Mouse (Mus musculus) heart, adult 11 months (tissue): Measurements from ENCODE around the gene Plekho2.
A peak's percentile ranks its signal among the peaks of the same experiment; 100 is the strongest.

Source experiments
- DNase-seq: peaks from one replicate; pipeline ENCODE4 v3.0.0; 2022

Gene Plekho2

GRCm38 (mm10) chr9:65586406-65587269 lies 6.8 kb upstream of the Plekho2 start, which contains the start of gene Pif1:
Pif1 (plus strand) TSS chr9:65587160.
- peak; percentile 99 for DNase-seq

GRCm38 (mm10) chr9:65583045-65583444 lies 3.2 kb upstream of the Plekho2 start:
- peak; percentile 93 for DNase-seq

- DNase-seq, result peak; percentile 99
Observed at GRCm38 (mm10) chr9:65580401-65581256, 789 bp upstream of the Plekho2 start.

- peak; percentile 99 for DNase-seq
Observed at GRCm38 (mm10) chr9:65578801-65579249, 1.0 kb downstream of the Plekho2 start.

GRCm38 (mm10) chr9:65577511-65578196 lies 2.2 kb downstream of the Plekho2 start:
- DNase-seq, result peak; percentile 88

GRCm38 (mm10) chr9:65576861-65577510 lies 2.9 kb downstream of the Plekho2 start:
- DNase-seq, result peak; percentile 97

- peak; percentile 96 for DNase-seq
Observed at GRCm38 (mm10) chr9:65575393-65576196, 4.2 kb downstream of the Plekho2 start.

- DNase-seq, result peak; percentile 88
Observed at GRCm38 (mm10) chr9:65574513-65575392, 5.1 kb downstream of the Plekho2 start.

- DNase-seq, result peak; percentile 78
Observed at GRCm38 (mm10) chr9:65572837-65573236, 7.0 kb downstream of the Plekho2 start.

GRCm38 (mm10) chr9:65569491-65569971 lies 10.3 kb downstream of the Plekho2 start:
- peak; percentile 99 for DNase-seq

- peak; percentile 97 for DNase-seq
Observed at GRCm38 (mm10) chr9:65568787-65569186, 11.1 kb downstream of the Plekho2 start.

GRCm38 (mm10) chr9:65564698-65565097 lies 15.1 kb downstream of the Plekho2 start:
- DNase-seq, result no peak

- DNase-seq, result peak; percentile 87
Observed at GRCm38 (mm10) chr9:65563073-65563472, 16.8 kb downstream of the Plekho2 start.

- peak; percentile 99 for DNase-seq
Observed at GRCm38 (mm10) chr9:65562081-65562506, 17.7 kb downstream of the Plekho2 start.

- DNase-seq, result peak; percentile 99
Observed at GRCm38 (mm10) chr9:65561016-65561415, 18.8 kb downstream of the Plekho2 start.

- no peak for DNase-seq
Observed at GRCm38 (mm10) chr9:65558806-65559205, 21.0 kb downstream of the Plekho2 start.

- DNase-seq, result peak; percentile 90
Observed at GRCm38 (mm10) chr9:65556979-65557378, 22.9 kb downstream of the Plekho2 start.

GRCm38 (mm10) chr9:65556349-65556748 lies 23.5 kb downstream of the Plekho2 start:
- peak; percentile 91 for DNase-seq

GRCm38 (mm10) chr9:65555621-65556020 lies 24.2 kb downstream of the Plekho2 start:
- peak; percentile 89 for DNase-seq

GRCm38 (mm10) chr9:65555001-65555405 lies 24.8 kb downstream of the Plekho2 start:
- DNase-seq, result peak; percentile 93
